Mouse (Mus musculus) spleen, adult 2 months (tissue): Measurements from ENCODE around the gene Irf2bpl.

Source experiments
- CTCF ChIP-seq: fragments of 200-500 bp; IDR thresholded peaks from 2 replicates; pipeline ENCODE4 v1.5.1; 2011; ENCODE audit warnings: mild to moderate bottlenecking, inconsistent platforms; ENCODE audit not compliant: insufficient read depth, insufficient read length, insufficient replicate concordance; ENCODE audit errors: extremely low read depth
- POLR2A ChIP-seq: fragments of 200-500 bp; IDR thresholded peaks from 2 replicates; pipeline ENCODE4 v1.6.1; 2011; ENCODE audit warnings: low read depth, low read length, inconsistent platforms

- no peak for TF ChIP-seq CTCF
- no peak for TF ChIP-seq POLR2A
Measured at GRCm38 (mm10) chr12:86842866-86843459, 41.6 kb downstream of the Irf2bpl start.
